Mouse (Mus musculus) hindbrain, embryonic 14.5 days (tissue): ENCODE results near the gene Cpeb1. TPM values are rescaled to one million over a fixed set of nuclear protein-coding genes. Genes with fewer than 3 reads are reported as not detected.

ENCODE experiments used
- ATAC-seq: fragments of 200-750 bp; cut with Nextera tagmentation; 2 replicates; pipeline ENCODE4 v1.8.0; 2017; ENCODE audit warnings: moderate number of reproducible peaks, mild to moderate bottlenecking, moderate TSS enrichment, moderate library complexity; ENCODE audit not compliant: low FRiP score
- DNase-seq: peaks from one replicate; pipeline ENCODE4 v3.0.0-alpha.2; 2015; ENCODE audit warnings: low spot score
- H3K27ac ChIP-seq: fragments of 300-500 bp; sonication (generic); 2 replicates; pipeline ENCODE4 v1.5.1; 2014; ENCODE audit warnings: mild to moderate bottlenecking, moderate library complexity
- H3K27me3 ChIP-seq: fragments of 300-500 bp; sonication (generic); 2 replicates; pipeline ENCODE4 v1.6.1; 2014; ENCODE audit warnings: mild to moderate bottlenecking, low read length, mixed read lengths; ENCODE audit not compliant: control insufficient read depth, insufficient read depth
- H3K36me3 ChIP-seq: fragments of 300-500 bp; sonication (generic); replicated peaks from 2 replicates; pipeline ENCODE4 v1.6.1; 2014; ENCODE audit not compliant: control insufficient read depth, insufficient read depth
- H3K4me1 ChIP-seq: fragments of 300-500 bp; sonication (generic); replicated peaks from 2 replicates; pipeline ENCODE4 v1.6.1; 2014; ENCODE audit warnings: antibody characterized with exemption, low read length, mixed read lengths; ENCODE audit not compliant: control insufficient read depth, insufficient read depth
- H3K4me2 ChIP-seq: fragments of 300-500 bp; sonication (generic); replicated peaks from 2 replicates; pipeline ENCODE4 v1.6.1; 2014; ENCODE audit warnings: mild to moderate bottlenecking, moderate library complexity
- H3K4me3 ChIP-seq: fragments of 300-500 bp; sonication (generic); replicated peaks from 2 replicates; pipeline ENCODE4 v1.5.1; 2014; ENCODE audit warnings: mild to moderate bottlenecking, low read length
- H3K9ac ChIP-seq: fragments of 300-500 bp; sonication (generic); 2 replicates; pipeline ENCODE4 v1.6.1; 2014
- H3K9me3 ChIP-seq: fragments of 300-500 bp; sonication (generic); 2 replicates; pipeline ENCODE4 v1.6.1; 2016; ENCODE audit warnings: low read length; ENCODE audit not compliant: control insufficient read depth
- WGBS: fragments of 180-500 bp; shearing (Covaris S2); extraction: QIAGEN DNeasy Blood & Tissue Kit; methylation state at CpG from one replicate; pipeline ENCODE4 v1.1.7; 2014; 5-methylcytosine and 5-hydroxymethylcytosine counted together
- polyA plus RNA-seq: library from polyadenylated mRNA; unstranded; fragments of >200 nt; fragmentation: Nextera tagmentation; extraction: Ambion mirVana; gene quantifications from 2 replicates; pipeline ENCODE4 v1.2.1, GENCODE M21; 2014

The Cpeb1 gene
- polyA plus RNA-seq, 1 experiment from 2014 or later, result 6.2 TPM

GRCm38 (mm10) chr7:81319749-81320148, 135.5 kb downstream of the Cpeb1 start:
- Histone ChIP-seq H3K4me3 (no peak overlapping the region), H3K27ac (no peak overlapping the region), H3K9me3 (no peaks in the 10 kb centered on the region), H3K4me2 (no peak overlapping the region), H3K4me1 (no peaks in the 10 kb centered on the region), H3K27me3 (no peaks in the 10 kb centered on the region), H3K36me3 (no peaks in the 10 kb centered on the region), H3K9ac (no peak overlapping the region)
- DNase-seq (no peak), ATAC-seq (no peak)
- 94% methylated on average over 6 of the region's 6 CpGs for WGBS

GRCm38 (mm10) chr7:81315583-81315982, 139.7 kb downstream of the Cpeb1 start:
- Histone ChIP-seq H3K27me3 (no peaks in the 10 kb centered on the region), H3K36me3 (no peaks in the 10 kb centered on the region), H3K4me3 (no peak overlapping the region), H3K27ac (no peak overlapping the region), H3K4me1 (no peaks in the 10 kb centered on the region), H3K4me2 (no peak overlapping the region), H3K9me3 (no peaks in the 10 kb centered on the region), H3K9ac (no peak overlapping the region)
- DNase-seq (no peak), ATAC-seq (no peak)
- WGBS, result 82% methylated on average over 8 of the region's 8 CpGs

DNA sequence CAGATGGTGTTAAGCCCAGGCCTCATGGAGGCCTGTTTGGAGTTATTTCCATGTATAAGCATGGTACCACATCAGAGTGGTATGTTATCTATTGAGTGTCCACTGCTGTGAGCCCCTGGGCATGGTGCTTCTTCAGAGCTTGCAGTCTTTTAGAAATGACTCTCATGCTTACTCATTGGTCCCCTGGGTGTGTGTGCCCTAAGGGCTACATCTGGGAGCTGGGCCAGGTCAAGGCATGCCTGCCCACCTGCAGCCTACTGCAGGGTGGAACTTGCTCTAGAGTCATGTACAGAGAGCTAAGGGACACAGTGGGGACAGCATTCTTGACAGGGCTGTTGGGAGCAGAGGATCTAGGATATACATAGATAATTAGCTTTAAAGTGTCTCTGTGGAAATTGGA, 143.7 kb downstream of the Cpeb1 start:
- no peak for ATAC-seq
- Histone ChIP-seq H3K9me3 (no peaks in the 10 kb centered on the region), H3K27me3 (no peaks in the 10 kb centered on the region)

DNA sequence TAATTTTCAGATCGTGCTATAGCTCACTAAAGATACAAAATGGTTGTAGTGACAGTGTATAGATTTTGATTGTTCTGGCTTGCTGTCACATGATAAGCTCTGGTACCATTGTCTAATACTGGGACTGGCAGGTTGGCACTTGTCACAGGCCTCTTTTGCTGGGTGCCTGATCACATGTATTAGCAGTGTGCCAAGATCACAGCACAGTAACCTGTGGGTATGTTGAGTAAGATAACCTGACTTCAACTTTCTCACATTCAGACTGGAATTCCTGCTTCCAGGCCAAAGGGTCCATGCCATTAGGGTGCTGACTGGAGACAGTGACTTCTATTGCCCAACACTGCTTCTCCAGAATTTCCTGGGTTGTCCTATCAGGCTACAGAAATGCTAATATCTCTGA, 144.1 kb downstream of the Cpeb1 start:
- no peak for ATAC-seq
- Histone ChIP-seq H3K4me3 (no peak overlapping the region), H3K9me3 (no peaks in the 10 kb centered on the region), H3K9ac (no peak overlapping the region), H3K27me3 (no peaks in the 10 kb centered on the region), H3K4me1 (no peaks in the 10 kb centered on the region), H3K36me3 (no peaks in the 10 kb centered on the region), H3K4me2 (no peak overlapping the region), H3K27ac (no peak overlapping the region)
- no peak for DNase-seq
- 89% methylated on average over 1 of the region's 1 CpGs for WGBS

More for the DNA sequence above, 143.7 kb downstream of the Cpeb1 start:
- no peaks in the 10 kb centered on the region for H3K4me1 ChIP-seq
- no peaks in the 10 kb centered on the region for H3K36me3 ChIP-seq
- H3K27ac ChIP-seq, result no peak overlapping the region
- no peak overlapping the region for H3K9ac ChIP-seq
- no peak overlapping the region for H3K4me3 ChIP-seq
- DNase-seq, result no peak
- no peak overlapping the region for H3K4me2 ChIP-seq

- no peaks in the 10 kb centered on the region for H3K27me3 ChIP-seq
- H3K9ac ChIP-seq, result no peak overlapping the region
- H3K27ac ChIP-seq, result no peak overlapping the region
- ATAC-seq (no peak), DNase-seq (no peak)
- H3K9me3 ChIP-seq, result no peaks in the 10 kb centered on the region
- no peaks in the 10 kb centered on the region for H3K4me1 ChIP-seq
- WGBS, result 93% methylated on average over 6 of the region's 6 CpGs
- H3K36me3 ChIP-seq, result no peaks in the 10 kb centered on the region
- no peak overlapping the region for H3K4me2 ChIP-seq
- no peak overlapping the region for H3K4me3 ChIP-seq
Measured at GRCm38 (mm10) chr7:81309247-81309646, 146.0 kb downstream of the Cpeb1 start.

GRCm38 (mm10) chr7:81307735-81308134, 147.5 kb downstream of the Cpeb1 start:
- Histone ChIP-seq H3K36me3 (no peaks in the 10 kb centered on the region), H3K9me3 (no peaks in the 10 kb centered on the region), H3K4me2 (no peak overlapping the region), H3K4me1 (no peaks in the 10 kb centered on the region), H3K9ac (no peak overlapping the region), H3K27me3 (no peaks in the 10 kb centered on the region), H3K4me3 (no peak overlapping the region), H3K27ac (no peak overlapping the region)
- ATAC-seq (no peak), DNase-seq (no peak)
- 71% methylated on average over 8 of the region's 8 CpGs for WGBS

- Histone ChIP-seq H3K27me3 (no peaks in the 10 kb centered on the region), H3K27ac (no peak overlapping the region), H3K4me1 (0 out of 2 replicates have a peak, but pooled peaks cover 4% of the 10 kb centered on the region), H3K36me3 (no peaks in the 10 kb centered on the region), H3K4me3 (no peak overlapping the region), H3K4me2 (no peak overlapping the region), H3K9me3 (no peaks in the 10 kb centered on the region), H3K9ac (no peak overlapping the region)
- no peak for ATAC-seq
- no peak for DNase-seq
- WGBS, result 94% methylated on average over 5 of the region's 5 CpGs
Measured at GRCm38 (mm10) chr7:81304675-81305074, 150.6 kb downstream of the Cpeb1 start.

DNA sequence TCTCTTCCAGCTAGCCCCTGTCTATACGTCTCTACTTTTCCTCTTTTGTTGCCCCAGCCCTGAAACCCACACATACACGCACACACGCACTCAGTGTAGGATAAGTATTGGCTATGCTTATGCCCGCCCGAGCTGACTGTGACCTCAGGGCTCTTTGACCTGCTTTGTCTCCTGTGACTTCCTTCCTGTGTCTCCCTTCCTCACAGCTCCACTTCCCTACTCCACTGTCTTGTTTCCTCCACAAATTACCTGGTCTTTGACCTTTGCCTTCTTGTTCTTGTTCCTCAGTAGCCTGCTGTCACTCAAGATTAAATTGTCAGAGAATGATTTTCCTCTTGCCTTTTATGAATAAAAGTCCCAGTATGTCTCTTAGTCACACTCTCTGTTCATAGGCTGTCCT, 151.2 kb downstream of the Cpeb1 start:
- no peak overlapping the region for H3K27ac ChIP-seq
- H3K9me3 ChIP-seq, result no peaks in the 10 kb centered on the region
- no peaks in the 10 kb centered on the region for H3K27me3 ChIP-seq
- H3K9ac ChIP-seq, result no peak overlapping the region
- no peaks in the 10 kb centered on the region for H3K36me3 ChIP-seq
- DNase-seq, result no peak
- H3K4me2 ChIP-seq, result no peak overlapping the region
- H3K4me3 ChIP-seq, result no peak overlapping the region
- 0 out of 2 replicates have a peak, but pooled peaks cover 4% of the 10 kb centered on the region for H3K4me1 ChIP-seq
- whole genome bisulfite sequencing, result 86% methylated on average over 5 of the region's 5 CpGs
- no peak for ATAC-seq

DNA sequence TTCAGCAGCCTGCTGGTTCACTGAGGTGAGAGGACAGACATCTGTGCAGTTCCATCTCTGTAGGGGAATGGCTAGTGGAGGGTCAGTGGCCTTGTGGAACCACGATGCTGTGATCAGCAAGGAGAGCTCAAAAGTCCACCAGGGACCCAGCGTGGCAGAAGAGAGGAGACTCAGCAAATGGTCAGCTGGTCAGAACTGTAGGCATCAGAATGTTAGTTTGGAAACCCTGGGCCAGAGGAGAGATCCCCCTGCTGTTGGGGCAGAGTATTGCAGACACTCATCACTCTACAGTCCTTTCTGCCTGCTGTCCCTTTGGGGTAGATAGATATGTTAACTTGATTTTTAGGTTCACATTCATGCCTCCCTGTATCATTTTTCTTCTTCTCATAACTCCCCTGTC, 151.6 kb downstream of the Cpeb1 start:
- Histone ChIP-seq H3K9ac (no peak overlapping the region), H3K4me2 (no peak overlapping the region), H3K27me3 (no peaks in the 10 kb centered on the region), H3K27ac (no peak overlapping the region), H3K36me3 (no peaks in the 10 kb centered on the region), H3K4me1 (0 out of 2 replicates have a peak, but pooled peaks cover 4% of the 10 kb centered on the region), H3K4me3 (no peak overlapping the region), H3K9me3 (no peaks in the 10 kb centered on the region)
- 81% methylated on average over 2 of the region's 2 CpGs for WGBS
- no peak for DNase-seq
- ATAC-seq, result no peak

DNA sequence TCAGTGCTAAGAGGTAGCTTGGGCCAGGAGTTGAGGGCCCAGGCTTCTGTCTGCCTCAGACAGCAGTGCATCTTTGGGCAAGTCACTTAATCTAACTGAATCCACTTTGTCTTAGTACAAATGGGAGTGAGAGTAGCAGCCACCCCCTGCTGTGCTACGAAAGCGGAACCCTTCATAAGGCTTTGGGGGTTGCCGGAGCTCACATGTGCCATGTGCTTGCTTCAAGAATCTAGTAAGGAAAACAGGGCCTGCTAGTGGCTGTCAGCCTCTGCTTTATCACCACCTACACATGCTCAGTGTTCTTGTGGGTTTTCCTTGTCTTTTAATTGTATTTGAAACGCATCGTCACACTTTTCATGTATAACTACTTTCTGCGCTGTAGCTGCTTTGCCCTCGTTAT, 153.9 kb downstream of the Cpeb1 start:
- DNase-seq (no peak), ATAC-seq (no peak)
- Histone ChIP-seq H3K9ac (no peak overlapping the region), H3K9me3 (no peaks in the 10 kb centered on the region), H3K36me3 (no peaks in the 10 kb centered on the region), H3K27me3 (no peaks in the 10 kb centered on the region), H3K27ac (no peak overlapping the region), H3K4me2 (no peak overlapping the region), H3K4me1 (0 out of 2 replicates have a peak, but pooled peaks cover 4% of the 10 kb centered on the region), H3K4me3 (no peak overlapping the region)
- WGBS, result 40% methylated on average over 7 of the region's 7 CpGs
